ENCODE assay signal across 8 mouse cellular contexts in genomic region chr17:46162951-46163421, GRCm38 (mm10). TPM values are rescaled to one million over a fixed set of nuclear protein-coding genes. Genes with fewer than 3 reads are reported as not detected.
DNase-seq lines count a peak whose midpoint lies in the region; ATAC-seq and TF ChIP-seq lines count a peak whose summit lies in the region.

No protein-coding gene starts in this region.

- H3K4me2 ChIP-seq in midbrain, embryonic 12.5 days (replicated peaks): 0 out of 2 replicates have a peak overlapping the region, but pooled peaks have one; percentile 9
- H3K4me2 ChIP-seq in midbrain, embryonic 13.5 days (replicated peaks): no peak overlapping the region; the same call in 1 of the 2 replicates
- H3K4me2 ChIP-seq in embryonic facial prominence, embryonic 13.5 days: peak overlapping the region; percentile 67
- peak overlapping the region; percentile 63 for H3K4me2 ChIP-seq in kidney, postnatal 0 days (ENCODE audit: low read length)

- H3K36me3 ChIP-seq in midbrain, embryonic 12.5 days: peaks cover 43% of the 10 kb centered on the region
- peaks cover 44% of the 10 kb centered on the region for H3K36me3 ChIP-seq in midbrain, embryonic 13.5 days
- H3K36me3 ChIP-seq in embryonic facial prominence, embryonic 13.5 days: peaks cover 49% of the 10 kb centered on the region
- peaks cover 40% of the 10 kb centered on the region for H3K36me3 ChIP-seq in kidney, postnatal 0 days (ENCODE audit: insufficient read depth, low read length)

- 92% methylated on average over 9 of the region's 9 CpGs for WGBS in midbrain, embryonic 12.5 days
- WGBS in midbrain, embryonic 13.5 days: 90% methylated on average over 9 of the region's 9 CpGs
- 92% methylated on average over 9 of the region's 9 CpGs for WGBS in embryonic facial prominence, embryonic 13.5 days
- 62% methylated on average over 9 of the region's 9 CpGs for WGBS in kidney, postnatal 0 days

- TF ChIP-seq CTCF in kidney, postnatal 0 days (IDR thresholded peaks at IDR 0.05; ENCODE audit: low read depth): no peak

- peak; percentile 51 for DNase-seq in kidney, postnatal 0 days (ENCODE audit: low spot score)
- peak; percentile 76 for DNase-seq in yolk sac, embryonic 10.5 days (ENCODE audit: low spot score)
- DNase-seq in Muller cell, postnatal 12 days (ENCODE audit: inconsistent ontology term): no peak
- no peak for DNase-seq in right cerebral cortex, postnatal 14 days

- no peak overlapping the region for H3K27ac ChIP-seq in midbrain, embryonic 12.5 days (replicated peaks)
- no peak overlapping the region for H3K27ac ChIP-seq in midbrain, embryonic 13.5 days
- H3K27ac ChIP-seq in embryonic facial prominence, embryonic 13.5 days: no peak overlapping the region
- H3K27ac ChIP-seq in kidney, postnatal 0 days: peak overlapping the region; percentile 54; the same call in 1 of the 2 replicates

- H3K27me3 ChIP-seq in midbrain, embryonic 12.5 days: no peaks in the 10 kb centered on the region
- no peaks in the 10 kb centered on the region for H3K27me3 ChIP-seq in midbrain, embryonic 13.5 days
- no peaks in the 10 kb centered on the region for H3K27me3 ChIP-seq in embryonic facial prominence, embryonic 13.5 days
- H3K27me3 ChIP-seq in kidney, postnatal 0 days (ENCODE audit: insufficient read depth, low read length): no peaks in the 10 kb centered on the region

- no peak overlapping the region for H3K9ac ChIP-seq in midbrain, embryonic 12.5 days (replicated peaks)
- no peak overlapping the region for H3K9ac ChIP-seq in midbrain, embryonic 13.5 days (replicated peaks)
- H3K9ac ChIP-seq in embryonic facial prominence, embryonic 13.5 days: no peak overlapping the region
- H3K9ac ChIP-seq in kidney, postnatal 0 days (ENCODE audit: low read depth, low read length): no peak overlapping the region

- no peak for ATAC-seq in midbrain, embryonic 12.5 days (ENCODE audit: low FRiP score, low read depth)
- no peak for ATAC-seq in midbrain, embryonic 13.5 days
- no peak for ATAC-seq in embryonic facial prominence, embryonic 13.5 days (ENCODE audit: insufficient number of reproducible peaks, insufficient read depth, low FRiP score, low TSS enrichment, low read depth)
- no peak for ATAC-seq in kidney, postnatal 0 days (replicated peaks; ENCODE audit: low FRiP score, low read depth)
- ATAC-seq in megakaryocyte, adult 5-6 weeks (ENCODE audit: poor library complexity, severe bottlenecking): peak; percentile 11

- H3K4me3 ChIP-seq in midbrain, embryonic 12.5 days: no peak overlapping the region
- no peak overlapping the region for H3K4me3 ChIP-seq in midbrain, embryonic 13.5 days (replicated peaks)
- no peak overlapping the region for H3K4me3 ChIP-seq in embryonic facial prominence, embryonic 13.5 days
- no peak overlapping the region for H3K4me3 ChIP-seq in kidney, postnatal 0 days (replicated peaks; ENCODE audit: low read depth, low read length)

- H3K4me1 ChIP-seq in midbrain, embryonic 12.5 days: peaks cover 25% of the 10 kb centered on the region
- peaks cover 29% of the 10 kb centered on the region for H3K4me1 ChIP-seq in midbrain, embryonic 13.5 days (replicated peaks)
- H3K4me1 ChIP-seq in embryonic facial prominence, embryonic 13.5 days: peaks cover 25% of the 10 kb centered on the region
- H3K4me1 ChIP-seq in kidney, postnatal 0 days (replicated peaks; ENCODE audit: insufficient read depth, low read length): peaks cover 9% of the 10 kb centered on the region; the same call in 1 of the 2 replicates

- no peaks in the 10 kb centered on the region for H3K9me3 ChIP-seq in midbrain, embryonic 12.5 days
- no peaks in the 10 kb centered on the region for H3K9me3 ChIP-seq in midbrain, embryonic 13.5 days
- H3K9me3 ChIP-seq in embryonic facial prominence, embryonic 13.5 days: no peaks in the 10 kb centered on the region
- H3K9me3 ChIP-seq in kidney, postnatal 0 days (replicated peaks; ENCODE audit: low read length): no peaks in the 10 kb centered on the region

RNA-seq across cellular contexts. Expression of gene Gtpbp2, which starts 2.2 kb away (rescaled TPM):
- polyA plus RNA-seq in midbrain, embryonic 12.5 days (2016; fragmentation: Nextera tagmentation; extraction: Ambion mirVana): 38.6 and 42.9 TPM in 2 replicates
- polyA plus RNA-seq in midbrain, embryonic 13.5 days (2015; fragmentation: Nextera tagmentation; extraction: Ambion mirVana): 38.7 and 40.8 TPM in 2 replicates
- polyA plus RNA-seq in embryonic facial prominence, embryonic 13.5 days (2015; fragmentation: Nextera tagmentation; extraction: Ambion mirVana): 45.4 and 49.0 TPM in 2 replicates
- 25.4 and 26.3 TPM in 2 replicates for polyA plus RNA-seq in kidney, postnatal 0 days (2015; fragmentation: Nextera tagmentation; extraction: Ambion mirVana)
- total RNA-seq in megakaryocyte, adult 5-6 weeks (2015): 29.3 and 30.2 TPM in 2 replicates
- 47.9 and 49.6 TPM in 2 replicates for total RNA-seq in megakaryocyte, adult 5-6 weeks (2017)

RNA-seq across cellular contexts. Expression of gene Mad2l1bp, which starts 9.6 kb away (rescaled TPM):
- 29.3 and 30.4 TPM in 2 replicates for polyA plus RNA-seq in midbrain, embryonic 12.5 days (2016; fragmentation: Nextera tagmentation; extraction: Ambion mirVana)
- 24.3 and 29.6 TPM in 2 replicates for polyA plus RNA-seq in midbrain, embryonic 13.5 days (2015; fragmentation: Nextera tagmentation; extraction: Ambion mirVana)
- 32.7 and 36.9 TPM in 2 replicates for polyA plus RNA-seq in embryonic facial prominence, embryonic 13.5 days (2015; fragmentation: Nextera tagmentation; extraction: Ambion mirVana)
- 32.4 and 35.6 TPM in 2 replicates for polyA plus RNA-seq in kidney, postnatal 0 days (2015; fragmentation: Nextera tagmentation; extraction: Ambion mirVana)
- total RNA-seq in megakaryocyte, adult 5-6 weeks (2015): 20.5 and 20.6 TPM in 2 replicates
- 9.5 and 9.9 TPM in 2 replicates for total RNA-seq in megakaryocyte, adult 5-6 weeks (2017)

RNA-seq across cellular contexts. Expression of gene Rsph9, which starts 19.0 kb away (rescaled TPM):
- 15.3 and 17.0 TPM in 2 replicates for polyA plus RNA-seq in midbrain, embryonic 12.5 days (2016; fragmentation: Nextera tagmentation; extraction: Ambion mirVana)
- polyA plus RNA-seq in midbrain, embryonic 13.5 days (2015; fragmentation: Nextera tagmentation; extraction: Ambion mirVana): 25.5 and 26.9 TPM in 2 replicates
- polyA plus RNA-seq in embryonic facial prominence, embryonic 13.5 days (2015; fragmentation: Nextera tagmentation; extraction: Ambion mirVana): 10.6 and 11.7 TPM in 2 replicates
- polyA plus RNA-seq in kidney, postnatal 0 days (2015; fragmentation: Nextera tagmentation; extraction: Ambion mirVana): 18.8 and 19.8 TPM in 2 replicates
- total RNA-seq in megakaryocyte, adult 5-6 weeks (2015): not detected in 2 replicates
- not detected in 2 replicates for total RNA-seq in megakaryocyte, adult 5-6 weeks (2017)

RNA-seq across cellular contexts. Expression of gene Polh, which starts 39.5 kb away (rescaled TPM):
- polyA plus RNA-seq in midbrain, embryonic 12.5 days (2016; fragmentation: Nextera tagmentation; extraction: Ambion mirVana): 12.4 and 13.2 TPM in 2 replicates
- polyA plus RNA-seq in midbrain, embryonic 13.5 days (2015; fragmentation: Nextera tagmentation; extraction: Ambion mirVana): 9.4 and 10.1 TPM in 2 replicates
- polyA plus RNA-seq in embryonic facial prominence, embryonic 13.5 days (2015; fragmentation: Nextera tagmentation; extraction: Ambion mirVana): 20.4 and 24.4 TPM in 2 replicates
- polyA plus RNA-seq in kidney, postnatal 0 days (2015; fragmentation: Nextera tagmentation; extraction: Ambion mirVana): 10.5 and 11.1 TPM in 2 replicates
- 14.2 and 18.2 TPM in 2 replicates for total RNA-seq in megakaryocyte, adult 5-6 weeks (2015)
- 28.5 and 31.8 TPM in 2 replicates for total RNA-seq in megakaryocyte, adult 5-6 weeks (2017)

RNA-seq across cellular contexts. Expression of gene Xpo5, which starts 39.6 kb away (rescaled TPM):
- 63.1 and 63.2 TPM in 2 replicates for polyA plus RNA-seq in midbrain, embryonic 12.5 days (2016; fragmentation: Nextera tagmentation; extraction: Ambion mirVana)
- 46.4 and 46.8 TPM in 2 replicates for polyA plus RNA-seq in midbrain, embryonic 13.5 days (2015; fragmentation: Nextera tagmentation; extraction: Ambion mirVana)
- polyA plus RNA-seq in embryonic facial prominence, embryonic 13.5 days (2015; fragmentation: Nextera tagmentation; extraction: Ambion mirVana): 43.6 and 43.8 TPM in 2 replicates
- polyA plus RNA-seq in kidney, postnatal 0 days (2015; fragmentation: Nextera tagmentation; extraction: Ambion mirVana): 23.3 and 26.7 TPM in 2 replicates
- total RNA-seq in megakaryocyte, adult 5-6 weeks (2015): 16.8 and 21.0 TPM in 2 replicates
- total RNA-seq in megakaryocyte, adult 5-6 weeks (2017): 25.1 and 26.6 TPM in 2 replicates

Comparison
In these comparisons a context has a peak if more than half of its experiments do, and no peak if none do; other contexts are left out.
1. DNase-seq: peak in kidney, postnatal 0 days (single experiment) and yolk sac, embryonic 10.5 days (single experiment); none in Muller cell, postnatal 12 days (single experiment) and right cerebral cortex, postnatal 14 days (single experiment).